Mouse (Mus musculus) CH12.LX (cell line): ENCODE measurements at regions not wholly inside any gene's neighbourhood (a gene's known extent, or its start where the extent isn't known, plus 50 kb on each side); places are given as distances from the start of the nearest gene placed in this dataset.

ENCODE experiments used
- DNase-seq: peaks from one replicate; pipeline ENCODE4 v3.0.0-alpha.2; 2013; ENCODE audit errors: extremely low read depth
- H3K27ac ChIP-seq: 2 replicates; pipeline ENCODE4 v1.5.1; 2012; ENCODE audit warnings: low read depth, mild to moderate bottlenecking, control low read depth, moderate library complexity; ENCODE audit not compliant: insufficient read depth
- H3K27me3 ChIP-seq: replicated peaks from 2 replicates; pipeline ENCODE3; 2012; ENCODE audit warnings: inconsistent platforms
- H3K36me3 ChIP-seq, 2 experiments: replicated peaks in 1 of 2; 2 replicates each; pipeline versions ENCODE3 to v1.6.1; 2012; ENCODE audit warnings: inconsistent platforms in 1 of 2, low read length in 1 of 2, mild to moderate bottlenecking in 1 of 2, mixed read lengths in 1 of 2, moderate library complexity in 1 of 2; ENCODE audit not compliant: control insufficient read depth in 1 of 2, insufficient read depth in 1 of 2
- H3K4me1 ChIP-seq, 2 experiments: 2 replicates each; pipeline ENCODE4 v1.6.1; 2012; ENCODE audit warnings: inconsistent platforms in 1 of 2, moderate library complexity in 1 of 2; ENCODE audit not compliant: insufficient read depth in 2 of 2, control insufficient read depth in 1 of 2
- H3K4me2 ChIP-seq: 2 replicates; pipeline ENCODE4 v1.6.1; 2012; ENCODE audit warnings: low read depth, mild to moderate bottlenecking, control low read depth; ENCODE audit not compliant: poor library complexity, insufficient read depth, severe bottlenecking
- H3K4me3 ChIP-seq, 3 experiments: fragments of 150-350 bp in 1 of 3; sonication (generic) in 1 of 3; replicated peaks in 1 of 3; 2 replicates each; pipeline versions ENCODE3 to v1.5.1; 2011 to 2012; ENCODE audit warnings: low read depth in 2 of 3, low read length in 2 of 3, mild to moderate bottlenecking in 2 of 3, moderate library complexity in 2 of 3, control low read depth in 1 of 3, improper control_type of control experiment in 1 of 3, inconsistent platforms in 1 of 3, mixed read lengths in 1 of 3; ENCODE audit not compliant: poor library complexity in 1 of 3
- H3K79me2 ChIP-seq: replicated peaks from 2 replicates; pipeline ENCODE4 v1.6.1; 2012; ENCODE audit warnings: mild to moderate bottlenecking, moderate library complexity; ENCODE audit not compliant: control insufficient read depth, poor library complexity, insufficient read depth, severe bottlenecking; ENCODE audit errors: extremely low read depth
- H3K9ac ChIP-seq: 2 replicates; pipeline ENCODE4 v1.6.1; 2012; ENCODE audit warnings: low read depth, mild to moderate bottlenecking, control low read depth, moderate library complexity; ENCODE audit not compliant: insufficient read depth
- H3K9me3 ChIP-seq: replicated peaks from 2 replicates; pipeline ENCODE3; 2012; ENCODE audit warnings: low read length, inconsistent platforms, mixed read lengths
- BHLHE40 ChIP-seq: IDR thresholded peaks from 2 replicates; pipeline ENCODE4 v1.6.1; 2011; ENCODE audit warnings: mild to moderate bottlenecking, low read depth, low read length, improper control_type of control experiment
- CHD1 ChIP-seq: IDR thresholded peaks from 2 replicates; pipeline ENCODE4 v1.6.1; 2012; ENCODE audit warnings: low read depth, low read length, improper control_type of control experiment, inconsistent platforms
- CHD2 ChIP-seq: IDR thresholded peaks from 2 replicates; pipeline ENCODE4 v1.6.1; 2011; ENCODE audit warnings: low read length, improper control_type of control experiment
- CTCF ChIP-seq, 2 experiments: IDR thresholded peaks in 1 of 2; conservative IDR thresholded peaks in 1 of 2; 2 replicates each; pipeline ENCODE4 v1.5.1; 2011 to 2012; ENCODE audit warnings: low read depth in 2 of 2, low read length in 2 of 2, improper control_type of control experiment in 1 of 2, inconsistent platforms in 1 of 2, mild to moderate bottlenecking in 1 of 2, moderate library complexity in 1 of 2
- ETS1 ChIP-seq: conservative IDR thresholded peaks from 2 replicates; pipeline ENCODE4 v1.6.1; 2012; ENCODE audit warnings: low read depth, mild to moderate bottlenecking, inconsistent platforms, low read length, improper control_type of control experiment, moderate library complexity
- JUND ChIP-seq: conservative IDR thresholded peaks from 2 replicates; pipeline ENCODE4 v1.6.1; 2011; ENCODE audit warnings: low read depth, low read length, improper control_type of control experiment
- KAT2A ChIP-seq: IDR thresholded peaks from 2 replicates; pipeline ENCODE4 v1.6.1; 2012; ENCODE audit warnings: low read length, improper control_type of control experiment, inconsistent platforms; ENCODE audit not compliant: insufficient replicate concordance
- MAX ChIP-seq: IDR thresholded peaks from 2 replicates; pipeline ENCODE4 v1.6.1; 2011; ENCODE audit warnings: low read length, improper control_type of control experiment
- MEF2A ChIP-seq: IDR thresholded peaks from 2 replicates; pipeline ENCODE4 v1.6.1; 2014; ENCODE audit warnings: low read depth, mild to moderate bottlenecking, inconsistent platforms, low read length, improper control_type of control experiment, borderline replicate concordance
- NELFE ChIP-seq: IDR thresholded peaks from 2 replicates; pipeline ENCODE4 v1.6.1; 2011; ENCODE audit warnings: low read depth, low read length, improper control_type of control experiment
- NRF1 ChIP-seq: IDR thresholded peaks from 2 replicates; pipeline ENCODE4 v1.6.1; 2014; ENCODE audit warnings: low read depth, mild to moderate bottlenecking, inconsistent platforms, low read length, improper control_type of control experiment, moderate library complexity
- PAX5 ChIP-seq: IDR thresholded peaks from 2 replicates; pipeline ENCODE4 v1.6.1; 2012; ENCODE audit warnings: low read length, inconsistent platforms, mixed read lengths
- POLR2AphosphoS2 ChIP-seq: IDR thresholded peaks from 2 replicates; pipeline ENCODE4 v1.6.1; 2011; ENCODE audit warnings: low read depth, low read length, improper control_type of control experiment
- RAD21 ChIP-seq: IDR thresholded peaks from 2 replicates; pipeline ENCODE4 v1.6.1; 2011; ENCODE audit warnings: low read depth, mild to moderate bottlenecking, low read length, improper control_type of control experiment, moderate library complexity
- SMC3 ChIP-seq: IDR thresholded peaks from 2 replicates; pipeline ENCODE4 v1.6.1; 2011; ENCODE audit warnings: low read depth, low read length, improper control_type of control experiment
- TBP ChIP-seq: conservative IDR thresholded peaks from 2 replicates; pipeline ENCODE4 v1.6.1; 2011; ENCODE audit warnings: low read depth, low read length, improper control_type of control experiment
- TCF12 ChIP-seq: IDR thresholded peaks from 2 replicates; pipeline ENCODE4 v1.6.1; 2014; ENCODE audit warnings: low read depth, mild to moderate bottlenecking, inconsistent platforms, low read length, improper control_type of control experiment
- ZNF384 ChIP-seq: IDR thresholded peaks from 2 replicates; pipeline ENCODE4 v1.6.1; 2012; ENCODE audit warnings: low read depth, low read length, improper control_type of control experiment, inconsistent platforms
- dilution Hi-C: fragments of 300-500 bp; cut with MboI; formaldehyde crosslinking; loops from 2 replicates; pipeline ENCODE4 v1.14.3; 2020; ENCODE audit warnings: low sequenced_read_pairs; ENCODE audit not compliant: extremely low pct_unique_long_range_greater_than_20kb, extremely low pct_ligation_motif_present
- in situ Hi-C: fragments of 300-500 bp; cut with MboI; formaldehyde crosslinking; loops from 3 replicates; pipeline ENCODE4 v1.14.3; 2019; ENCODE audit warnings: low sequenced_read_pairs, low pct_ligation_motif_present, low pct_unique_long_range_greater_than_20kb, mixed read lengths

DNA sequence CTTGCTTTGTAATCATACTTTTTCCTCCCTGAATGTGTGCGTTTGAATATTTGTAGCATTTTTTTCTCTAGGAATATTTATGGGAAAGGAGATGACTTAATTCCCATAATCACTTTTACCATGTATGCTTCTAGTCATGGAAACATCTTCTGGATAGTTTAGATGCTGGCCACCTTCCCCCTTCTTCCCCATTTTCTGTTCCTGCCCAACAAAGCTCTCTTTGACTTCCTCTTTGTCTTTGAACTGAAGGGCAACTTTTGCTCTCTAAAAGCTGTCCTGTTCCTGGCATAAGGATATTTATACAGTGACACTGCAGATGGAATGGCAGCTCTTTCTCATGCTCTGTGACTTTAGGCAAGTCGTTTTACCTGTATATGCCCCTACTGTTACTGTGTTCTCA lies 370.2 kb upstream of the Pkn2 start:
- H3K36me3 ChIP-seq: no peaks in the 10 kb centered on the region
- no peak overlapping the region for H3K27ac ChIP-seq
- no peak overlapping the region for H3K4me3 ChIP-seq
- no peaks in the 10 kb centered on the region for H3K9me3 ChIP-seq
- no peaks in the 10 kb centered on the region for H3K79me2 ChIP-seq
- peaks cover 0 to 5% of the 10 kb centered on the region in 2 experiments; a peak in 1 of 4 replicates for H3K4me1 ChIP-seq
- no peak for DNase-seq
- H3K4me2 ChIP-seq: no peak overlapping the region
- H3K27me3 ChIP-seq: no peaks in the 10 kb centered on the region
- in situ Hi-C loops: no loop called here
- dilution Hi-C loops: no loop called here
- TF ChIP-seq ZNF384 (no peak), CHD1 (no peak), MEF2A (no peak), PAX5 (no peak), CHD2 (no peak), SMC3 (no peak), ETS1 (no peak), NRF1 (no peak), TBP (no peak), KAT2A (no peak), TCF12 (no peak), POLR2AphosphoS2 (no peak)
- no peak overlapping the region for H3K9ac ChIP-seq

DNA sequence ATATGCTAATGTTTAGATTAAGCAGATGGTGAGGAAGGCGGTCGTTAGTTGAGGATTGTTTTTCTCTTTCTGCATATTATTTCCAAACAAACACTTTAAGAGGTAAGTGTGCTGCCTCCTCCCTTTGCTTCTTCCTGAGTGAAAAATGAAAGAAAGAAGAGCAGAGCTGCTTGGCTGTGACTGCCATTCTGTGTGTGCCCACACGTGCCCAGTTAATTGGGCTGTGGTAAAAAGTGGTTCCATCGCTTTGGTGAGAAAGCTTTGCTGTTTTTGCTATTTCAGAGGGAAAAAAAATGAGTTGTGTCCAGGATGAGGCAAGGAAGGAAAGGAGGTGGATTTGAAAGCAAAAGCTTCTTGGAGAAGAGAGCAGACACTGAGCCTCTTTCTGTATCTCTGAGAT lies 360.9 kb upstream of the Pkn2 start:
- in situ Hi-C loops: no loop called here
- no peak for DNase-seq
- Histone ChIP-seq H3K4me1 (no peaks in the 10 kb centered on the region), H3K27me3 (no peaks in the 10 kb centered on the region), H3K9me3 (no peaks in the 10 kb centered on the region), H3K36me3 (no peaks in the 10 kb centered on the region), H3K27ac (no peak overlapping the region), H3K4me2 (peak overlapping the region; percentile 7), H3K4me3 (no peak overlapping the region), H3K79me2 (no peaks in the 10 kb centered on the region), H3K9ac (no peak overlapping the region)
- dilution Hi-C loops: no loop called here
- TF ChIP-seq PAX5: no peak
- TF ChIP-seq BHLHE40: peak; percentile 49

DNA sequence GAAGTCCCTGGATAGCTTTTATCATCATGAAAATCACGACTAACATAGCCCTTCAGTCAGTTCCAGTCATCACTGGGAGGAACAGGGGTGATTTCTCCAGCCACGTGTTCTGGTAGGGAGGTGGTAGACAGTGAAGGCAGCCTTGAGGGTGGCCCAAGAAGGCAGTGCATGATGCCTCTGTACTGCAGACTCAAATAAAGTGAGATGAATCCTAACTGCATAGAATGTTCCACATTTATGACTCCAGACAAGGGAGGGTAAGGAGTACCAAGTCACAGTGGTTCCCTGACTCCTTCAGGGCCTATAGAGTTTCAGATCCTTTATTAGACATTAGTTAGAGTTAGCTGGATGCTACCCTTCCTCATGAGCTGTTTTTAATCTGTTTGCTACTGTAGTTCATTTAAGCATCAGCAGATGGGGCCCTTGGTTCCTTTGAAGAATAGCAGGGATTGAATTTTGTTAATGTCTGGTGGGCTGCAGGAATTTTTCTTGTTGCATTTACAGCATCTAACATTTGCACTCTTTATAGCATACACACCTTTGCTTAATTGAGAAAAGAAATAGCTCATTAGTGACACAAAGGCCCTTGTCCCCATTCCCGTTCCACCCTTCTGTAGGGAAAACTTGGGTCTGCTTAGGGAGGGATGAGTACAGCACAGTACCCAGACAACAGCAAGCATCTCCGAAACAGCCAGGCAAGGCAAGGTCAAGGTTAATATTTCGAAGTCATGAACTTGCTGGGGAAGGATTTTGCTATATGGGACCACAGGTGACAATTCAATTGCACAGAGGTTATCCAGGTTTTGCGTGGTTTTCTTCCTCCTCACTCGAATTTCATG lies 359.0 kb upstream of the Pkn2 start:
- Histone ChIP-seq H3K79me2 (no peaks in the 10 kb centered on the region), H3K27ac (no peak overlapping the region), H3K9me3 (no peaks in the 10 kb centered on the region), H3K36me3 (no peaks in the 10 kb centered on the region), H3K9ac (no peak overlapping the region), H3K4me3 (no peak overlapping the region), H3K4me1 (no peaks in the 10 kb centered on the region), H3K27me3 (no peaks in the 10 kb centered on the region), H3K4me2 (no peak overlapping the region)
- TF ChIP-seq CTCF (conservative IDR thresholded peaks at IDR 0.05 in 1 of 2, IDR thresholded peaks at IDR 0.05 in 1 of 2; ENCODE audit: low read depth in 2 of 2, low read length in 2 of 2) (peak in 1 of 2 experiments; percentile 66; a peak in 2 of 4 replicates), RAD21 (peak; percentile 66), NELFE (no peak), SMC3 (peak; percentile 63), JUND (no peak), MAX (no peak)
- DNase-seq: peak; percentile 26
- dilution Hi-C loops: no loop called here
- in situ Hi-C loops: no loop called here
